Mouse (Mus musculus) layer of hippocampus, adult 9-10 months (tissue): ENCODE results near the gene Aldoart1.

Experiments used
- DNase-seq: peaks from one replicate; pipeline ENCODE4 v3.0.0; 2022; ENCODE audit warnings: low spot score

Gene Aldoart1

DNA sequence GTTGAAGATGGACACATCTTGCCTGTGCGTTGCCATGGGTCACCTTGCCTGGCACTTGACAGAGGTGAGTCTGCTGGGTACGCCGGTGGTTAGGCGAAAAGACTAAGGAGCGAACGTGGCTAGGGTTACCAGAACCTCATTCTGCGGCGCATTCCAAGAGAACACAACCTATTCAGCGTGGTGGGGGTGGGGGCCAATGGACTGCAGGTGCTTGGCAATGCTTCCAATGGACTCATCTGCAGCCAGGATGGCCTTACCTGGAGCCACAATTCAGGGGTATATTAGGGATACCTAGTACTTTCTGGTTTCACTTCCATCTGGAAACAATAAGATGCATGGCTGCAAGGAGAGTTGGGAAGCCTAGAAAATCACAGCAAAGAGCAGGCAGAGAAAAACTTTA, at the start of gene Aldoart1:
Gene Aldoart1, minus strand, starts transcription at position 101 of the 400 bp plus-strand sequence.
- DNase-seq, result no peak

DNA sequence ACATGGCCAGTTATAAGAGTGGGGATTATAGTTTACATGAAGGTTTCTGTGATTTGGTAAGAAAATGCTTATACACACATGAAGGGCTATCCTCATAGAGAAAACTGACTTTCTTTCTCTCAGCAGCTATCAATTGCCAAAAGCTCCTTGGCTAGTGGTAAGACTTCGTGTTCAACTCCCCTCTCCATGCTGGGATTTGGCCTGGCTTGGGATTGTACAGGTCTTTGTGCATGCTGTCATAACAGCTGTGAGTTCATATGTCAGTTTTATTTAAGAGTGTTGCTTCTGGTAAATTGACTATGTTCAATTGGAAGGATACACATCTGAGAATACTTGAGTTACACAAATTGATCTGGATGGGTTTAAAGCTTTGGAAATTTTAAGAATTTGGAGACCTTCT, 49.1 kb upstream of the Aldoart1 start:
- no peak for DNase-seq

DNA sequence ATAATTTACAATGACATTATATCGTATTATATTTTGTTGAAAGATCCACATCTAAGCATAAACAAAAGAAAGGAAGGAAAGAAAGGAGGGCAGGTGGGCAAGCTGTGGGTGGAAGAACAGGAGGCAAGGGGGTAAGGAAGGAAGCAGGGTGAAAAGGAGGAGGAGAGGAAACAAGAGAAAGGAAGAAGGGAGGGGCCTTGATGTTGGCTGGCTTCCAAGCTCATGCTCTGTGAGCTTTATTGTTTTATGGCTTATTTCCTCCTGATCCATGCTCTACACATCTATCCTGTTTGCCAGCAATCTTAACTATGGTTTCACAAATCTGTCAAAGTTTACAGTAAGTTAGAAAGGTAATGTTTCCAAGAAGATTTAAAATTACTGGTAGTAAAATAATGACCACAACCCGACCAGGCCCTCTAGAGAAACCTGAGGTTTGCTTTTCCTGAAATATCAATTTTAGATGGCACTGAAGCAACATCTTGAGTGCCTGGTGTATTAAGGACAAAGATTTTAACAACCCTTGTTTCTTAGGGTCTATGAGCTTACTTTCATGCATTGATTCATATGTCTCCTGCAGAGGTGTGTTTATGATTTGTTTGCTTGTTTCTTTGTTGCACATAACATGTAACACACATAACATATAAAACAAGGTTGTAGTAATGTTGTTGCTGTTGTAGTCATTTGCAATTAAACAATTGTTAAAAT, 13.1 kb upstream of the Aldoart1 start:
- no peak for DNase-seq

DNA sequence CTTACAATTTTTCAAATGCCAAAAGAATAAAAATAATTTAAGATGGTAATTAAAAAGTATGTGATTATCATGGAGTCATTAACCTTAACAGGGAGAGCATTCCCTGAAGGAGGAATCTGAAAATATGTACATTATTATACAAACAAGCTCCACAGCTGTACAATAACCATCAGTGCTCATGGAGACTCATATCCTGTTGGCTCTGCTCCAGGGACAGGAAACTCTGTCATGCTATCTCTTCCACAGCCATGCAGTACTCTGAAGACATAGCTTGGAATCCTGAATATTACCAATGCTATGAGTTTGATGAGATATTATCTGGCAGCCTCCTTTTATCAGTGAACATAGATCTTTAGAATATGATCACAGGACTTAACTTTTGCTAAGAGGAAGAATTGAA, 8.2 kb downstream of the Aldoart1 start:
- no peak for DNase-seq

- DNase-seq, result no peak
Observed at GRCm38 (mm10) chr4:72843025-72843424, 9.4 kb downstream of the Aldoart1 start.

- no peak for DNase-seq
Observed at GRCm38 (mm10) chr4:72836430-72836829, 16.0 kb downstream of the Aldoart1 start.

GRCm38 (mm10) chr4:72835400-72835799, 17.0 kb downstream of the Aldoart1 start:
- no peak for DNase-seq

- DNase-seq, result no peak
Observed at GRCm38 (mm10) chr4:72800816-72801215, 51.6 kb downstream of the Aldoart1 start.
